Mouse (Mus musculus) heart, adult 11 months (tissue): ENCODE measurements around the gene Tfap2b.

Experiments used
- DNase-seq: peaks from one replicate; pipeline ENCODE4 v3.0.0; 2022

The Tfap2b gene

GRCm38 (mm10) chr1:19234432-19235205 lies 25.9 kb downstream of the Tfap2b start:
- DNase-seq, result peak; percentile 43

- no peak for DNase-seq
Observed at GRCm38 (mm10) chr1:19236051-19236450, 27.3 kb downstream of the Tfap2b start.

- DNase-seq, result no peak
Observed at GRCm38 (mm10) chr1:19236591-19236990, 27.9 kb downstream of the Tfap2b start.

GRCm38 (mm10) chr1:19237061-19237460 lies 28.3 kb downstream of the Tfap2b start:
- no peak for DNase-seq

- DNase-seq, result no peak
Observed at GRCm38 (mm10) chr1:19237721-19238410, 29.2 kb downstream of the Tfap2b start.

- DNase-seq, result no peak
Observed at GRCm38 (mm10) chr1:19240054-19240453, 31.3 kb downstream of the Tfap2b start.

GRCm38 (mm10) chr1:19241316-19241715 lies 32.6 kb downstream of the Tfap2b start:
- no peak for DNase-seq

- DNase-seq, result no peak
Observed at GRCm38 (mm10) chr1:19242021-19242420, 33.3 kb downstream of the Tfap2b start.

- DNase-seq, result no peak
Observed at GRCm38 (mm10) chr1:19245032-19245431, 36.3 kb downstream of the Tfap2b start.

GRCm38 (mm10) chr1:19251286-19251685 lies 42.6 kb downstream of the Tfap2b start:
- DNase-seq, result no peak

GRCm38 (mm10) chr1:19269596-19269995 lies 60.9 kb downstream of the Tfap2b start:
- no peak for DNase-seq
